Mouse (Mus musculus) olfactory bulb, adult 2 months (tissue): ENCODE results near the gene Pidd1.

Experiments used
- CTCF ChIP-seq: fragments of 200-500 bp; IDR thresholded peaks from 2 replicates; pipeline ENCODE4 v1.5.1; 2012; ENCODE audit warnings: low read depth, mild to moderate bottlenecking, low read length, moderate library complexity; ENCODE audit not compliant: insufficient read depth
- POLR2A ChIP-seq: fragments of 200-500 bp; IDR thresholded peaks from 2 replicates; pipeline ENCODE4 v1.6.1; 2012; ENCODE audit warnings: mild to moderate bottlenecking, low read depth, low read length, moderate library complexity; ENCODE audit not compliant: insufficient read depth

DNA sequence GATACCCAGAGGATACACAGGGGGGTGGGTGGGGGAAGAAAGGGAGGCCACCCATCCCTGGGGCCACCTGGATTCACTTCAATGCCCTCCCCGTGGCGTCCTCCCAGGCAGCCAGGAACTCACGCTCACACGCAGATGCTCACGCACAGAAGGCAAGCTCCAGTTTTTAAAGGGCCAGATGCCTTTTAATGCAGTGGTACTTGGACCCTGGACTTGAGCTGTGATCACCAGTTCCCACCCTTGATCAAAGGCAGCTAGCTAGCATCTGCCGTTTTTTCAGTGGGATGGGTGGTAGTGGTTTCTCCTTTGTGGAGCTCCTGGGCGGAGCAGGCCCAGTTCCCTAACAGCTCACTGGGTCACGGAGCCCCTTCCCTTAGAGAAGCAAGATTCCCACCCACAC is 9.4 kb downstream of the Pidd1 start:
- TF ChIP-seq POLR2A (0 out of 2 replicates have a peak, but pooled peaks have one; percentile 33), CTCF (no peak)
